Mouse (Mus musculus): ENCODE data around the gene Tsc22d3. TPM values are rescaled to one million over a fixed set of nuclear protein-coding genes. Genes with fewer than 3 reads are reported as not detected.
A peak's percentile ranks its signal among the peaks of the same experiment; 100 is the strongest.

The Tsc22d3 gene
- 137 and 141 TPM in 2 replicates for polyA plus RNA-seq (2014; fragmentation: Nextera tagmentation; extraction: Ambion mirVana)

GRCm38 (mm10) chrX:140600410-140601109, at the start of gene Tsc22d3:
Gene Tsc22d3 (minus strand): TSS chrX:140600659.
- no peak within 1 kb of the TSS for H3K27ac ChIP-seq (replicated peaks; ENCODE audit: low read depth, low read length)
- H3K4me1 ChIP-seq (ENCODE audit: control insufficient read depth, insufficient read depth, low read length): no peaks in the 10 kb centered on the region
- no peaks in the 10 kb centered on the region for H3K36me3 ChIP-seq (replicated peaks; ENCODE audit: control insufficient read depth, insufficient read depth, low read depth, low read length)
- peak within 1 kb of the TSS; percentile 42 for H3K4me3 ChIP-seq (ENCODE audit: low read depth, low read length)
- H3K27me3 ChIP-seq (ENCODE audit: control insufficient read depth, insufficient read depth, low read length): peaks cover 18% of the 10 kb centered on the region
- 29% methylated on average over 28 of the region's 28 CpGs for WGBS
- no peak within 1 kb of the TSS for H3K9ac ChIP-seq (replicated peaks; ENCODE audit: low read length)
- H3K9me3 ChIP-seq (replicated peaks; ENCODE audit: control insufficient read depth, low read length): no peaks in the 10 kb centered on the region
- no peak for ATAC-seq (replicated peaks; ENCODE audit: insufficient number of reproducible peaks, low FRiP score, low TSS enrichment, low read depth)
- DNase-seq (ENCODE audit: low spot score): peak; percentile 67
- H3K4me2 ChIP-seq (ENCODE audit: low read depth, low read length): peak within 1 kb of the TSS; percentile 84

- Histone ChIP-seq H3K36me3 (replicated peaks; ENCODE audit: control insufficient read depth, insufficient read depth, low read depth, low read length) (no peaks in the 10 kb centered on the region), H3K4me1 (ENCODE audit: control insufficient read depth, insufficient read depth, low read length) (no peaks in the 10 kb centered on the region), H3K27ac (replicated peaks; ENCODE audit: low read depth, low read length) (no peak overlapping the region), H3K27me3 (ENCODE audit: control insufficient read depth, insufficient read depth, low read length) (no peaks in the 10 kb centered on the region), H3K9ac (replicated peaks; ENCODE audit: low read length) (no peak overlapping the region), H3K4me2 (ENCODE audit: low read depth, low read length) (no peak overlapping the region), H3K4me3 (ENCODE audit: low read depth, low read length) (no peak overlapping the region), H3K9me3 (replicated peaks; ENCODE audit: control insufficient read depth, low read length) (no peaks in the 10 kb centered on the region)
- DNase-seq (ENCODE audit: low spot score): no peak
- WGBS: 63% methylated on average over 2 of the region's 2 CpGs
- ATAC-seq (replicated peaks; ENCODE audit: insufficient number of reproducible peaks, low FRiP score, low TSS enrichment, low read depth): no peak
Measured at GRCm38 (mm10) chrX:140639592-140639991, 39.1 kb upstream of the Tsc22d3 start.

- ATAC-seq (replicated peaks; ENCODE audit: insufficient number of reproducible peaks, low FRiP score, low TSS enrichment, low read depth) (no peak), DNase-seq (ENCODE audit: low spot score) (peak; percentile 16)
- WGBS: 74% methylated on average over 5 of the region's 5 CpGs
- H3K27me3 ChIP-seq (ENCODE audit: control insufficient read depth, insufficient read depth, low read length): no peaks in the 10 kb centered on the region
- H3K4me3 ChIP-seq (ENCODE audit: low read depth, low read length): no peak overlapping the region
- no peaks in the 10 kb centered on the region for H3K4me1 ChIP-seq (ENCODE audit: control insufficient read depth, insufficient read depth, low read length)
- no peak overlapping the region for H3K9ac ChIP-seq (replicated peaks; ENCODE audit: low read length)
- no peaks in the 10 kb centered on the region for H3K9me3 ChIP-seq (replicated peaks; ENCODE audit: control insufficient read depth, low read length)
- no peak overlapping the region for H3K27ac ChIP-seq (replicated peaks; ENCODE audit: low read depth, low read length)
- no peak overlapping the region for H3K4me2 ChIP-seq (ENCODE audit: low read depth, low read length)
- H3K36me3 ChIP-seq (replicated peaks; ENCODE audit: control insufficient read depth, insufficient read depth, low read depth, low read length): no peaks in the 10 kb centered on the region
Measured at GRCm38 (mm10) chrX:140638028-140638427, 37.6 kb upstream of the Tsc22d3 start.

GRCm38 (mm10) chrX:140624875-140625594, 24.6 kb upstream of the Tsc22d3 start:
- WGBS: 55% methylated on average over 12 of the region's 12 CpGs

GRCm38 (mm10) chrX:140609938-140610337, 9.5 kb upstream of the Tsc22d3 start:
- no peaks in the 10 kb centered on the region for H3K4me1 ChIP-seq (ENCODE audit: control insufficient read depth, insufficient read depth, low read length)
- no peak overlapping the region for H3K27ac ChIP-seq (replicated peaks; ENCODE audit: low read depth, low read length)
- ATAC-seq (replicated peaks; ENCODE audit: insufficient number of reproducible peaks, low FRiP score, low TSS enrichment, low read depth) (no peak), DNase-seq (ENCODE audit: low spot score) (no peak)
- no peak overlapping the region for H3K9ac ChIP-seq (replicated peaks; ENCODE audit: low read length)
- 84% methylated on average over 4 of the region's 4 CpGs for WGBS
- no peaks in the 10 kb centered on the region for H3K36me3 ChIP-seq (replicated peaks; ENCODE audit: control insufficient read depth, insufficient read depth, low read depth, low read length)
- 0 out of 2 replicates have a peak, but pooled peaks cover 2% of the 10 kb centered on the region for H3K27me3 ChIP-seq (ENCODE audit: control insufficient read depth, insufficient read depth, low read length)
- no peaks in the 10 kb centered on the region for H3K9me3 ChIP-seq (replicated peaks; ENCODE audit: control insufficient read depth, low read length)
- no peak overlapping the region for H3K4me2 ChIP-seq (ENCODE audit: low read depth, low read length)
- no peak overlapping the region for H3K4me3 ChIP-seq (ENCODE audit: low read depth, low read length)

More at GRCm38 (mm10) chrX:140624875-140625594, 24.6 kb upstream of the Tsc22d3 start:
- H3K27ac ChIP-seq (replicated peaks; ENCODE audit: low read depth, low read length): no peak overlapping the region
- ATAC-seq (replicated peaks; ENCODE audit: insufficient number of reproducible peaks, low FRiP score, low TSS enrichment, low read depth): no peak
- H3K9me3 ChIP-seq (replicated peaks; ENCODE audit: control insufficient read depth, low read length): no peaks in the 10 kb centered on the region
- no peak overlapping the region for H3K4me3 ChIP-seq (ENCODE audit: low read depth, low read length)
- H3K4me2 ChIP-seq (ENCODE audit: low read depth, low read length): no peak overlapping the region
- H3K4me1 ChIP-seq (ENCODE audit: control insufficient read depth, insufficient read depth, low read length): no peaks in the 10 kb centered on the region
- no peaks in the 10 kb centered on the region for H3K27me3 ChIP-seq (ENCODE audit: control insufficient read depth, insufficient read depth, low read length)
- no peak overlapping the region for H3K9ac ChIP-seq (replicated peaks; ENCODE audit: low read length)
- H3K36me3 ChIP-seq (replicated peaks; ENCODE audit: control insufficient read depth, insufficient read depth, low read depth, low read length): no peaks in the 10 kb centered on the region
- DNase-seq (ENCODE audit: low spot score): no peak

DNA sequence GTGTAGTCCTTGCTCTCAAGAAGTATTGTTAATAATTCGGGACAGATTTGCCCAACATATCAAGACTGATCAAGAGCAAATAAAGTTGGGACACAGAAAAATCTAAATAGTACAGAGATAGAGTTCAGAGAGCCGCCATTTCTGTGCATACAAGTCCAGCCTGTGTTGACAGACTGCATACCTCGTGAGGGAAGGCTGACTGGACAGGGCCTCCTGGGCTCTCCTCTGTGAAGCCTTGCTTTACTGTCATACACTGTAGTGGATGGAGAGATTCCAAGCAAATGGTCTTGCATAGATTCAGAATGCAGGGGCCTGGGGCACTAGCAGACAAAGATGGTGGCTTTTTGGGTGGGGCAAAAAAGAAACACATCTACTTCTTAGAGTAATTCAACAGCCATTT, 1.4 kb upstream of the Tsc22d3 start:
- Histone ChIP-seq H3K27ac (replicated peaks; ENCODE audit: low read depth, low read length) (no peak overlapping the region), H3K36me3 (replicated peaks; ENCODE audit: control insufficient read depth, insufficient read depth, low read depth, low read length) (no peaks in the 10 kb centered on the region), H3K9me3 (replicated peaks; ENCODE audit: control insufficient read depth, low read length) (no peaks in the 10 kb centered on the region), H3K4me2 (ENCODE audit: low read depth, low read length) (no peak overlapping the region), H3K4me1 (ENCODE audit: control insufficient read depth, insufficient read depth, low read length) (no peaks in the 10 kb centered on the region), H3K4me3 (ENCODE audit: low read depth, low read length) (no peak overlapping the region), H3K27me3 (ENCODE audit: control insufficient read depth, insufficient read depth, low read length) (peaks cover 20% of the 10 kb centered on the region), H3K9ac (replicated peaks; ENCODE audit: low read length) (no peak overlapping the region)
- WGBS: 75% methylated on average over 3 of the region's 3 CpGs
- ATAC-seq (replicated peaks; ENCODE audit: insufficient number of reproducible peaks, low FRiP score, low TSS enrichment, low read depth) (no peak), DNase-seq (ENCODE audit: low spot score) (no peak)

- no peaks in the 10 kb centered on the region for H3K36me3 ChIP-seq (replicated peaks; ENCODE audit: control insufficient read depth, insufficient read depth, low read depth, low read length)
- no peak overlapping the region for H3K4me2 ChIP-seq (ENCODE audit: low read depth, low read length)
- 65% methylated on average over 4 of the region's 4 CpGs for WGBS
- H3K4me1 ChIP-seq (ENCODE audit: control insufficient read depth, insufficient read depth, low read length): no peaks in the 10 kb centered on the region
- ATAC-seq (replicated peaks; ENCODE audit: insufficient number of reproducible peaks, low FRiP score, low TSS enrichment, low read depth) (no peak), DNase-seq (ENCODE audit: low spot score) (no peak)
- H3K27ac ChIP-seq (replicated peaks; ENCODE audit: low read depth, low read length): no peak overlapping the region
- H3K27me3 ChIP-seq (ENCODE audit: control insufficient read depth, insufficient read depth, low read length): peaks cover 20% of the 10 kb centered on the region
- no peak overlapping the region for H3K9ac ChIP-seq (replicated peaks; ENCODE audit: low read length)
- H3K4me3 ChIP-seq (ENCODE audit: low read depth, low read length): no peak overlapping the region
- no peaks in the 10 kb centered on the region for H3K9me3 ChIP-seq (replicated peaks; ENCODE audit: control insufficient read depth, low read length)
Measured at GRCm38 (mm10) chrX:140601311-140601710, 852 bp upstream of the Tsc22d3 start.

Data from embryonic facial prominence, embryonic 11.5 days (tissue).